Mouse (Mus musculus) 416B (cell line): Measurements from ENCODE around the gene Pdpn.

ENCODE experiments used
- DNase-seq: peaks from one replicate; pipeline ENCODE4 v3.0.0; 2011; ENCODE audit warnings: low read depth

Pdpn gene

GRCm38 (mm10) chr4:143239117-143239516 is 60.2 kb downstream of the Pdpn start:
- DNase-seq: peak; percentile 66

GRCm38 (mm10) chr4:143238241-143239031 is 60.9 kb downstream of the Pdpn start:
- peak; percentile 61 for DNase-seq

DNA sequence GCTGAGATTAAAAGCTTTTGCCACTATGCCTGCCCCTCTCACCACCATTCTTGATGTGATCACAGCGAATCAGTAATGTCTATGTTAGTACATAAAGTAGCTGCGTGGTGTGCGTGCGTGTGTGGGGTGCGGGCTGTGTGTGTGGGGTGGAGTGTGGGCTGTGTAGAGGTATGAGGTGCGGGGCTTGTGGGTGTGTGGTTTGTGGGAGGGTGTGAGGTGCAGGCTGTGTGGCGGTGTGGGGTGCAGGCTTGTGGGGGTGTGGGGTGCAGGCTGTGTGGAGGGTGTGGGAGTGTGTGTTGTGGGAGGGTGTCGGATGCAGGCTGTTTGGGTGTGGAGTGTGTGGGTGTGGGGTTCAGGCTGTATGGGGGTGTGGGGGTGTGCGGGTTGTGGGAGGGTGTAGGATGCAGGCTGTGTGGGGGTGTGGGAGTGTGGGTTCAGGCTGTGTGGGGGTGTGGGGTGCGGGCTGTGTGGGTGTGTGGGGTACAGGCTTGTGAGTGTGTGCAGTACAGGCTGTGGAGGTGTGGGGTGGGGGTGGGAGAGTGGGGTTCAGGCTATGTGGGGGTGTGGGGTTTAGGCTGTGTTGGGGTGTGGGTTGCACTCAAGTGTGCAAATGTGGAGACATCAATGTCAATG is 67.5 kb downstream of the Pdpn start:
- DNase-seq: no peak

DNA sequence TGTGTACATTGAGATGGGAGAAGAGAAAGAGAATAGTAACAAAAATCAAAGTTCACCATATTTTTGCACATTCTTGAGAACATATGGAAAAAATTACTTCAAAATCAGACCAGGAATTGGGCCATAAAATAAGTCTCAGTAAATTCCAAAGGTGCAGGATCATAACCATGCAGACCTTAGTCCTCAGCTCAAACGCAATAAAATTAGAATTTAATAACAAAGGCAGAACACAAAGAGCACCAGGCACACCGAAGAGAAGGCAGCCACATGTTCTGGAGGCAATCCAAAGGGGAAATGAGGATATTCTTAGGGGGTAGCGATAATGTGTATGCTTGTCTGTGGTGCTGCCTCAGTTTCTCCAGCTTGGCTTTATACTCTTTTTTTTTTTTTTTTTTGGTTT is 68.3 kb downstream of the Pdpn start:
- DNase-seq: no peak

- DNase-seq: no peak
Measured at GRCm38 (mm10) chr4:143227976-143228375, 71.4 kb downstream of the Pdpn start.

GRCm38 (mm10) chr4:143225886-143226285 is 73.5 kb downstream of the Pdpn start:
- no peak for DNase-seq

DNA sequence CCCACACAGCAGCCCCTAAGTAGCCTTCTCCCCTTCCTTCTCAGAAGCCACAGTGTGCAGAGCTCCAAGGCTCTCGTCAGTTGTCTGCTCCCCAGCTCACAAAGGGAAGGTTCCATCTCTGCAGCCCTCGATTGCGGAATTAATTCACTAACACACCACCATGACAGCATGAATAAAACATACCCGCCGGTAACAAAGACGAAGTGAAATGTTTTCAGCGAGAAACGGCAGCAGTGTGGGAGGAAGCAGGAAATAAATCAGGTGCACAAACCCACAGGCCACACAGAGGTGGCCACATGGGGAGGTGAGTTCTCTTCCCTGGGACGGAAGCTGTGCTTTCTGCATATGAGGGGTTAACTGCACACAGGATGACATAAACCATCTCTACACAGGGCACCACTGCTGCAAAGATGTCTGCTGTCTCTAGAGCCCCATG is 80.0 kb downstream of the Pdpn start:
- DNase-seq: no peak

DNA sequence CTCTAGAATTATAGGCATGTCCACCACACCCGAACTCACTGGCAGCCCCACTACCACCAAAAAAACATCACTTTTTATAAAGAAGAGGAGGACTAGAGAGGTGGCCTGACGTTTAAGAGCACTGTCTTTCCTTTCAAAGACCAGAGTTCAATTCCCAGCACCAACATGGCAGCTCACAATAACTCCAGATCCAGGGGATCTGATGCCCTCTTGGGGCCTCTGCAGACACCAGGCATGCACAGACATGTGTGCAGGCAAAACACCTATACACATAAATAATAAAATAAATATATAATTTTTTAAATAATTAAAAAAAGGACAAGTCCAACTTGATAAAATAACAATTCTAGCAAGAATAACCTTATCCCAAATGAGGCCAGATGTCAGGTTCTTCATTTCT is 80.5 kb downstream of the Pdpn start:
- no peak for DNase-seq
